Mouse (Mus musculus) liver, embryonic 14.5 days (tissue): ENCODE data around the gene Mrpl45. TPM values are rescaled to one million over a fixed set of nuclear protein-coding genes. Genes with fewer than 3 reads are reported as not detected.

ENCODE experiments used
- ATAC-seq: fragments of 200-750 bp; cut with Nextera tagmentation; 2 replicates; pipeline ENCODE4 v1.8.0; 2017; ENCODE audit warnings: moderate number of reproducible peaks, mild to moderate bottlenecking, moderate library complexity; ENCODE audit not compliant: insufficient read depth
- DNase-seq, 3 experiments: peaks; one replicate each; pipeline ENCODE4 v3.0.0-alpha.2; 2012 to 2013; ENCODE audit warnings: low read depth in 3 of 3, low spot score in 3 of 3
- H3K27ac ChIP-seq: fragments of 300-500 bp; sonication (generic); 2 replicates; pipeline ENCODE4 v1.5.1; 2014; ENCODE audit warnings: moderate library complexity, mild to moderate bottlenecking, control low read depth, inconsistent platforms
- H3K27me3 ChIP-seq: fragments of 300-500 bp; sonication (generic); 2 replicates; pipeline ENCODE4 v1.6.1; 2014; ENCODE audit warnings: mild to moderate bottlenecking, low read length, moderate library complexity; ENCODE audit not compliant: control insufficient read depth, insufficient read depth
- H3K36me3 ChIP-seq: fragments of 300-500 bp; sonication (generic); replicated peaks from 2 replicates; pipeline ENCODE4 v1.6.1; 2014; ENCODE audit warnings: low read depth; ENCODE audit not compliant: control insufficient read depth, insufficient read depth
- H3K4me1 ChIP-seq, 2 experiments: fragments of 200-500 bp in 1 of 2; fragments of 300-500 bp in 1 of 2; sonication (generic) in 1 of 2; replicated peaks; 2 replicates each; pipeline ENCODE4 v1.6.1; 2012 to 2014; ENCODE audit warnings: antibody characterized with exemption in 1 of 2, inconsistent platforms in 1 of 2, low read length in 1 of 2; ENCODE audit not compliant: control insufficient read depth in 2 of 2, insufficient read depth in 2 of 2
- H3K4me2 ChIP-seq: fragments of 300-500 bp; sonication (generic); 2 replicates; pipeline ENCODE4 v1.6.1; 2014; ENCODE audit warnings: low read depth, mild to moderate bottlenecking, control low read depth, moderate library complexity
- H3K4me3 ChIP-seq, 2 experiments: fragments of 200-500 bp in 1 of 2; fragments of 300-500 bp in 1 of 2; sonication (generic) in 1 of 2; 2 replicates each; pipeline ENCODE4 v1.5.1; 2012 to 2014; ENCODE audit warnings: low read depth in 2 of 2, low read length in 2 of 2, mild to moderate bottlenecking in 2 of 2, control low read depth in 1 of 2, inconsistent platforms in 1 of 2, moderate library complexity in 1 of 2; ENCODE audit not compliant: insufficient read depth in 1 of 2
- H3K9ac ChIP-seq: fragments of 300-500 bp; sonication (generic); replicated peaks from 2 replicates; pipeline ENCODE4 v1.6.1; 2014; ENCODE audit warnings: mild to moderate bottlenecking, control low read depth, moderate library complexity
- H3K9me3 ChIP-seq: fragments of 300-500 bp; sonication (generic); 2 replicates; pipeline ENCODE4 v1.6.1; 2016; ENCODE audit warnings: low read length, mixed read lengths; ENCODE audit not compliant: control insufficient read depth
- CTCF ChIP-seq: IDR thresholded peaks from 2 replicates; pipeline ENCODE4 v1.5.1; 2016; ENCODE audit warnings: antibody characterized with exemption, low read depth, control low read depth
- EP300 ChIP-seq: IDR thresholded peaks from 2 replicates; pipeline ENCODE4 v1.6.1; 2016; ENCODE audit warnings: antibody characterized with exemption, low read depth
- WGBS: fragments of 180-500 bp; shearing (Covaris S2); extraction: QIAGEN DNeasy Blood & Tissue Kit; methylation state at CpG from one replicate; pipeline ENCODE4 v1.1.7; 2014; ENCODE audit not compliant: insufficient replicate concordance; 5-methylcytosine and 5-hydroxymethylcytosine counted together
- polyA plus RNA-seq, 2 experiments: library from polyadenylated mRNA; depleted of rRNA in 1 of 2; stranded (reverse) in 1 of 2; unstranded in 1 of 2; fragments of >200 nt; fragmentation: Nextera tagmentation in 1 of 2; extraction: Ambion mirVana in 1 of 2; gene quantifications; 2 replicates each; pipeline versions ENCODE4 v1.2.1 to v1.2.3; 2012 to 2014

Gene Mrpl45
- polyA plus RNA-seq, 2 experiments = 13.1 to 22.8 TPM

DNA sequence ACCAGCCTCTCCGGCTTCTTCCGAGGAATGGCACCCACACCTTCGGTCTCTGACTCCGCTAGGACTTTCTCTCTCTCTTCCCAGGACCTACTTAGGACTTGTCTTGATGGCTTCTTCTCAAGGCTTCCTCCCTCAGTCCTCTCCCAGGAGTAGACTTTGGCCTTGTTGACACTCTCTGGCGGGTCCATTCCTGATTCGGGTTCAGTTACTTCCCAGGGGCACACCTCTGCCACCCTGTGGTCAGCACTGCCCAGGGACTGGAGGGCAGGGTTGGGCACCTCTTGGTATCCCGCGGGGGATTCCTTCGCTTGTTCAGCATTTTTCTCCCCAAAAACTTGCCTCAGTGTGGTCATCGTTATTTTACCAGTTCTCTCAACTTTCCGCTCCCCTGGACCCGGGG is 21.8 kb downstream of the Mrpl45 start:
- Histone ChIP-seq H3K4me1 (peaks cover 0 to 5% of the 10 kb centered on the region in 2 experiments; a peak in 1 of 4 replicates), H3K4me2 (no peak overlapping the region), H3K36me3 (no peaks in the 10 kb centered on the region), H3K27me3 (peaks cover 18% of the 10 kb centered on the region; the same call in 1 of the 2 replicates), H3K9me3 (no peaks in the 10 kb centered on the region), H3K9ac (no peak overlapping the region), H3K27ac (no peak overlapping the region), H3K4me3 (no peak overlapping the region)
- DNase-seq (no peak), ATAC-seq (no peak)
- no peak for TF ChIP-seq CTCF
- no peak for TF ChIP-seq EP300
- 71% methylated on average over 12 of the region's 12 CpGs for WGBS

DNA sequence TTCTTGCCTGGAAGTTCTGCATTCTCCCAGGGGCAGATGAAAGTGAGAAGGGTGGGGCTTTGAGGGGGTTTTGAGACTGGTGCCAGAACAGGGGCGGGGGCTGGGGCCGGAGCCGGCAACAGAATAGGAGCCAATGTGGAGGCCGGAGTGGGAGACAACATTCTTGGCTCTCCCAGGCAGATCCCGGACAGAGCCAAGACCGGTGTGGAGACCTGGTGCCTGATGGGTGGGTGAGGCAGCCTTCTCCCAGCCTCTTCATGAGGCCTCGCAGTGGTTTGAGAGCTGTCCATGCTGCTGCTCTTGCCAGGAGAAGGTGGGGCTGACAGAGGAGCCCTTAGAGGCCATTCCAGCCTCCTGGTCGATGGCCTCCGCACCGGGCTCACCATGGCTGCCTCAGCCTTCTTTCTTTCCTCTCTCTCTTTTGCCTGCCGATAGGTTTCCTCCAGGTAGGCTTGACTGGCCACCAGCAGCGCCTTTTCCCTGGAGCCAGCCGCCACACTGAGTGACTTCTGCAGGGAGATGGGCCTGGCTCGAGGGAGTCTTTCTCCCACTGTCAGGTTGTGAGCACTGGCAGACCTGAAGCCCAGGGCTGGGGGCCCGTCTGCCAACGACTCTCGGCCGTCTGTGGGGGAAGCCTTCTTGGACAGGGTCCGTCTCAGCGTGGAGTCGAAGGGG is 22.9 kb downstream of the Mrpl45 start:
- WGBS = 51% methylated on average over 21 of the region's 21 CpGs
- ATAC-seq (no peak), DNase-seq (no peak)
- Histone ChIP-seq H3K9me3 (no peaks in the 10 kb centered on the region), H3K4me1 (no peaks in the 10 kb centered on the region), H3K4me2 (no peak overlapping the region), H3K27me3 (peaks cover 18% of the 10 kb centered on the region; the same call in 1 of the 2 replicates), H3K36me3 (no peaks in the 10 kb centered on the region), H3K4me3 (no peak overlapping the region), H3K27ac (no peak overlapping the region), H3K9ac (no peak overlapping the region)
- TF ChIP-seq CTCF (no peak), EP300 (no peak)

DNA sequence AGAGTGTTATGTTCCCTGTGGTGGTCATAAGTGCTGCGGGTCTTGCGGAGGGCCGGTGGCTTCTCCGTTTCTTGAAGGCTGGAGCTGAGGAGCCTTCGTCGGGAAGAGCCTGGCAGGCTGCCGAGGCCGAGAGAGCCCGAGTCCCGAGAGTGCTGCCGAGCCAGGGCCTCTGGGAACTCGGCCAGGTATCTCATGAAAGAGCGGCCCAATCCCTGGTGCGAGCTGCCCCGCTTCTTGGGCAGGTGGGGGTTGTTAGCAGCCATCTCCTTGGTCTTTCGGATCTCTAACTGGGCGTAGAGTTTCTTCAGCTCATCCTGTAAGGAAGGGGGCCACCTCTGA is 23.4 kb downstream of the Mrpl45 start:
- no peaks in the 10 kb centered on the region for H3K36me3 ChIP-seq
- no peak overlapping the region for H3K4me3 ChIP-seq
- no peak overlapping the region for H3K9ac ChIP-seq
- H3K4me2 ChIP-seq = no peak overlapping the region
- WGBS = 44% methylated on average over 17 of the region's 17 CpGs
- no peak for TF ChIP-seq CTCF
- no peak for TF ChIP-seq EP300
- no peaks in the 10 kb centered on the region for H3K9me3 ChIP-seq
- DNase-seq = no peak
- peaks cover 18% of the 10 kb centered on the region; the same call in 1 of the 2 replicates for H3K27me3 ChIP-seq
- no peak for ATAC-seq
- no peak overlapping the region for H3K27ac ChIP-seq
- H3K4me1 ChIP-seq = no peaks in the 10 kb centered on the region

DNA sequence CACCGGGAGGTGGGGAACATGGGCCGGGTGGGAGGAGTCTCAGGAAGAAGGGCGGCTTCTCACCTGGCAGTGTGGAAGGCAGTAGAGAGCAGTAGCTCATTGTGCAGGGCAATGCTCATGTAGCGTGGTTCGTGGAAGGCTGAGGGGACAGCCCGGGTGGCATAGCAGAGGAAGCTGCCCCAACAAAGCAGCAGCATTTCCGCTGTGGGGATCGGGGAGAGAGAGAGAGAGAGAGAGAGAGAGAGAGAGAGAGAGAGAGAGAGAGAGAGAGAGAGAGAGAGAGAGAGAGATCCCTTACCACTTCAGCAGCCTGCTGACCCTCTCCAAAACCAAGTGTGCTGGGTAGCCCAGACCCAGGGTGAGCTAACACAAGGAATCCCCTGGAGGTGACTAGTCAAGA is 27.7 kb downstream of the Mrpl45 start:
- ATAC-seq (no peak), DNase-seq (no peak)
- no peaks in the 10 kb centered on the region for H3K4me1 ChIP-seq
- no peak overlapping the region for H3K9ac ChIP-seq
- TF ChIP-seq CTCF = no peak
- TF ChIP-seq EP300 = no peak
- H3K36me3 ChIP-seq = no peaks in the 10 kb centered on the region
- peaks cover 3% of the 10 kb centered on the region; the same call in 1 of the 2 replicates for H3K27me3 ChIP-seq
- H3K27ac ChIP-seq = no peak overlapping the region
- H3K4me2 ChIP-seq = no peak overlapping the region
- no peak overlapping the region for H3K4me3 ChIP-seq
- H3K9me3 ChIP-seq = no peaks in the 10 kb centered on the region
- WGBS = 25% methylated on average over 8 of the region's 8 CpGs

DNA sequence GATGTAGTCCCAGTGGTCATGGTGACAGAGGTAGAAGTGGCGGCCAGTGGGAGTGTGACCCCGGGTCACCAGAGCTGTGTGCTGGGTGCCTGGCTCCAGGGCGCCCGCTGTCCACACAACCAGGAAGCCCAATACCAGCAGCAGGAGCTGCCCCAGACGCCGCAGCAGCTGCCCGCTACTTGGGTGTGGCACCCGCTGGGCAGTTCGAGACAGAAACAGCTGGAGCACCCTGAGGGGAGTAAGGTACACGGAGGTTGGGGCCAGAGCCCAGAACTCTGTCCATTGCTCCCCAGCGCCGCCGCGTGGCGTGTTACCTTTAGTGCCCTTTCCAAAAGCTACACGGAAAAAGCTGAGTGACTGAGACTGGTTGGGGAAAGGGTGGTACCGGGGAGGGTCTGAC is 28.1 kb downstream of the Mrpl45 start:
- H3K4me3 ChIP-seq = no peak overlapping the region
- peak; percentile 63 for TF ChIP-seq CTCF
- TF ChIP-seq EP300 = no peak

More for the DNA sequence above, 28.1 kb downstream of the Mrpl45 start:
- H3K9ac ChIP-seq = no peak overlapping the region
- peak overlapping the region; percentile 30 for H3K4me2 ChIP-seq
- ATAC-seq = no peak
- no peaks in the 10 kb centered on the region for H3K4me1 ChIP-seq
- no peaks in the 10 kb centered on the region for H3K9me3 ChIP-seq
- no peak overlapping the region for H3K27ac ChIP-seq
- 19% methylated on average over 17 of the region's 17 CpGs for WGBS
- H3K36me3 ChIP-seq = no peaks in the 10 kb centered on the region
- no peak for DNase-seq
- peaks cover 3% of the 10 kb centered on the region; the same call in 1 of the 2 replicates for H3K27me3 ChIP-seq
